Mouse (Mus musculus) frontal cortex, postnatal 10 days (tissue): ENCODE data around the gene Nxpe3.
"Not testable (repeated sequence)": the region's sequence is repeated elsewhere in the genome, so short reads cannot be mapped to it uniquely, and the experiment has no call there.

Experiments
- DNase-seq, 2 experiments: peaks; one replicate each; pipeline ENCODE4 v3.0.0; 2022; ENCODE audit warnings: low spot score in 2 of 2, mixed read lengths in 1 of 2

Gene Nxpe3

DNA sequence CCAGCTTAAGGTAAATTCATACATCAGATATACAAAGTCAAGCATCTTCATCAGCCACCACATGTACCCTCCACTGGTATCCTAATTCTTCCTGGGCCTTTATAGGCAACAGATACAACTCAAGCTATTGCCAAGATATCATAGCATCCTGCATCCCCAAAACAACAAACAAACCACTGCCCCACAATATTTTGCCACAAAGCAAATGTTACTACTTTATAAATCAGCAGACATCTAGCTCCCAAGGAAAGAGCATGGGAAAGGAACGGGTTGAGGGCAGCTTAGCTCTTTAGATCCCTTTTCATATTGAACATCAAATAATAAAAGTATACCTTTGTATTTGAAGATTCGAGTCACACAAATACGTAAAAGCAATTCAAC is 57.0 kb downstream of the Nxpe3 start:
- DNase-seq, result no peak

DNA sequence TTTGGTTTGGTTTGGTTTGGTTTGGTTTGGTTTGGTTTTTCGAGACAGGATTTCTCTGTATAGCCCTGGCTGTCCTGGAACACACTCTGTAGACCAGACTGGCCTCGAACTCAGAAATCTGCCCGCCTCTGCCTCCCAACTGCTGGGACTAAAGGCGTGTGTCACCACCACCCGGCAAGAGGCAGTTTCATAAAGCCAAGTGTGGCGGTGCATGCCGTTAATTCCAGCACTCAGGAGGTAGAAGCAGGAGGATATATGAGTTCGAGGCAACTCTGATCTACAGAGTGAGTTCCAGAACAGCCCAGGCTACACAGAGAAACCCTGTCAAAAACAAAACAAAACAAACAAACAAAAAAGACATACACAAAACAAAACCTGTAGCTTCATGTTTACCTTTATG is 57.4 kb downstream of the Nxpe3 start:
- not testable (repeated sequence) for DNase-seq

DNA sequence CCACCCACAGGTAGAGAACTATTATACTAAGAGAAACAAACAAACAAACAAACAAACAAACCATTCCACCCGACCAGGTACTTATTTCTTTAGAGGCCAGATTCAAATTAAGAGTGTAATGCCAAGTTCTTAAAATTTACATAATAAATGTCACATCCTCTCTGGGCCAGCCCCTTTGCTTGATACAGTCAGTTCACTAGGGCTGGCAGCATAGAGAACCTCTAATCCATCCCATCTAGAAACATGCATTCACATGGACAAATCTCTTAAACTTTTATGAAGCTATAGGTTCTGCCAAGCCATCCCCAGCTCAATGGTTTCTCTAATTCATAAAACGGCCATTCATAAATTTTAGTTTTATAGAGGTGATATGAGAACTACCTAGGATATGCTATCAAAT is 57.9 kb downstream of the Nxpe3 start:
- DNase-seq, result no peak

DNA sequence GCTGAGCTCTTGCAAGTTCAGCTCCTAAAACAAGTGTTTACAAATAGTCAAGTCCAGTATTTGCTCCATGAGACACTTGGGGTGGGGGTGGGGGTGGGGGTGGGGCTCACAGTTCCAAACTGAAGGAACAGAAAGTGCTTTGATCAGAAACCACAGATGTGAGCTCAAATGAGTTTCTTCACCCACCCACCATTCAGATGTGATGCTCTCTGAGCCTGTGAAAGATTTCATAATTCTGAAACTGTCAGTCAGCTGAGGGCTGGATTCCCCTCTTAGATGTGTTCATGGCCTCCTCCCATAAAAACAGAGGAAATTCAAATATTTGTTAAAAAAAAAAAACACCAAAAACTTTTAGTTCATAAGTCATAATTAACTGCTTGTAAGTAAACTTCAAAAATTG is 59.3 kb downstream of the Nxpe3 start:
- no peak for DNase-seq

DNA sequence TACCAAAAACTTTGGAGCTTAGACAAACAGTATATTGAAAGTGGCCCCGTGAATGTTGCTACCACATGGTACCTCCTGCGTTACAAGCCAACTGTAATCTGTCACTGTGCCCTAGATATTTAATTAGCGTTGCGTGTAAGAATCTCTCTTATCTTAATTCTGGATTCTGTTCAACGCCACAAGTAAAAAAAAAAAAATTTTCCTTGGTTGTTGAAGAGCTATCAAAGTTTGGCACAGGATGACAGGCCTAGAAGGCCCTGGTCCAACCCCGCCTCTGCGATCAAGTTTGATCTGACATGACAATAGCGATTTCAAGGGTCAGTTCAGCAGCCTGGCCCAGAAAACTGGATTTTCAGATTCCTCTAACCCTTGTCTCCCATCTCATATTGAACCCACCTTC is 62.5 kb downstream of the Nxpe3 start:
- no peak for DNase-seq

DNA sequence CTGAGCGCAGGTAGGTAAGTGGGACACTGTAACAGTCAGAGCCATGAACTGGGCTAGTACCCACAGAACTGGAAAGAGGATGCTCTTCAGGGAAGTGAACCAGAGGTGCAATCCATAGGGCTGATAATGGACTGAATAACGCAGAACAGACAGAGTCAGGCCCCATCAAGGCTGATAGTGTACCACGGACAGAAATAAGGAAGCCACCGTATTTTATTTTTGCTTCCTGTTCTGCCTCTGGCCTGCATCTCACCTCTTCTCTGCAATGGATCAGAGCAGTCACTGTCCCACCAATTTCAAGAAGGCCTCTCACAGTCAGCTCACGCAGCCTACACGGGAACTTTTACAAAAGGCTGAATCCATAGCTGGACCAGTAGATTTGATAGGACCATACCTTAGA is 63.0 kb downstream of the Nxpe3 start:
- DNase-seq, result no peak

DNA sequence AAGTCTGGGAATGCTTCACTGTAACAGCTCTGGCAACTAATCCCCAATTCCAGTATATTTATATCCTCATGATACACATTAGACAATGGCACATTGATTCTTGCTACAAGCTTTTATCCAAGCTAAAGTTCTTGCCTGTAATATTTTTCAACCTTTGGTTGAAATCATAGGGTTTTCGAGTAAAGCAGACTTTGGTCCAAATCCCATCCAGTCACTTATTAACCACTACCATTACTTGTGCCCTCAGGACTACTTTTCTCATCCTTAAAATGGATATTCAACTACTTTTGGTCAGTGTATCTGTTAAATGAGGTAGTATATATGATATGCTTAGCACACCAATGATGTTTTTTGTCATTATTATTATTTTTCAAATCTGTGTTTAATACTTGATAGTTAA is 63.6 kb downstream of the Nxpe3 start:
- DNase-seq, result no peak

DNA sequence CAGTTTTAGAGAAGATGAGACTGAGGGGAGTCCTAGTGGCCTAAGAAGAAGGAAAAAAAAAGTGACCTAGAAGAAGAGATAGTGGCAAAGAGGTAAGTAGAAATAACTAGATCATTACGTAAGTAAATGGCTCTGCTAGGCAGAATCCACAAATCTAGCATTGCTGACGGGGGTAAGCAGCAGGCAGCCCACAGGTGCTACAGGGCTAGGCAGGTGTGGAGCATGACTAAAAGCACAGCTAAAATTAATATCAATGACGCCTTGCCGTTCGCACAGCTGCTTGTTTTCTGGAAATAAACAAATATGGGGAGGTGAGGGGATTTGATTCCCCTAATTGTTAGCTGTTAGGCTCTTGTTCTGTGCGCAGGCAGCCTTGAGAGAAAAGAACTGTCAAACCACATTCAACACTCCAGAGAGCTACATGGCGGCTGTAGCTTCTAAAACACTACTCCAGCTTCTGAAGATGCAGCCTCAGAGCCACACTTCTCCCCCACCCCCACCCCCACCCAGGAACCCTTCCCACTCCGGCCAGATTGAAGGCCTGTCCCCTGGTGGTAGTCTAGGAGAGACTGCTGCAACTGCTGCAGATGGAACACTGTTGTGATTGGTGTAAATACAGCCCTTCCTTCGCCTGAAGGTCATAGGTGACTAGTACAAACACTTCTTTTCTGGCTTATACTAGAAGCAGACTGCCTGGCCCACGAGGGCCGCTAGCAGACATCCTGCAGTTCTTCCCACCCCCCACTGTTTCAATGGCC is 71.5 kb downstream of the Nxpe3 start:
- peak in 1 of 2 experiments; percentile 3 for DNase-seq

DNA sequence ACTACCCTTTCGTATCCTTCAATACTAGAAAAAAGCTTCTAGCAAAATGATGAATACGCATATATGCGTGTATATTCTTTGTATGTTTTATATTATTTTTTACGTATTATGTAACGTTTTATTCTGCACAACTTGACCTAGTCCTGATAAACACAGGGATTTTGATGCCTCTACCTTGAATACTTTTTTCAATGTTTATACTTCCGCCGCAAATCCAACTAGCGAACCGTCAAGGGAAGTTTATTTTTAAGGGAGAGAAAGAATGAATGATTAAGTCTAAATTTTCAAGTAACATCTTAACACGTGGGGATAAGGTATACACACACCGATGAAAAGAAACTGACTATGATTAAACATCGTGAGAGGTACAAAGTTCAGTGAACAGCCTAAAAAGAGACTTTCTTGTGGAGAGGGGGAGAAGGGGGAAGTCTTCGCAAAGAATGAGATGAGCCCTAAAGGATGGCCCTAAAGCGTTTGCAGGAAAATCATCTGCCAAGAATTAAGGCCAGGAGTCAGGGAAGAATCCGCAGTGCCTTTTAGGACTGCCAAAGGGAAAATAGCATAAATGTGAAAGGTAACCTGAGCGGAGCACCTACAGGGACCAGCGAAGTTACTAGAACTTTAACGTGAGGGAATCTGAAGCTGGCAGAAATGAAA is 72.2 kb downstream of the Nxpe3 start:
- DNase-seq, result peak in 1 of 2 experiments; percentile 1

DNA sequence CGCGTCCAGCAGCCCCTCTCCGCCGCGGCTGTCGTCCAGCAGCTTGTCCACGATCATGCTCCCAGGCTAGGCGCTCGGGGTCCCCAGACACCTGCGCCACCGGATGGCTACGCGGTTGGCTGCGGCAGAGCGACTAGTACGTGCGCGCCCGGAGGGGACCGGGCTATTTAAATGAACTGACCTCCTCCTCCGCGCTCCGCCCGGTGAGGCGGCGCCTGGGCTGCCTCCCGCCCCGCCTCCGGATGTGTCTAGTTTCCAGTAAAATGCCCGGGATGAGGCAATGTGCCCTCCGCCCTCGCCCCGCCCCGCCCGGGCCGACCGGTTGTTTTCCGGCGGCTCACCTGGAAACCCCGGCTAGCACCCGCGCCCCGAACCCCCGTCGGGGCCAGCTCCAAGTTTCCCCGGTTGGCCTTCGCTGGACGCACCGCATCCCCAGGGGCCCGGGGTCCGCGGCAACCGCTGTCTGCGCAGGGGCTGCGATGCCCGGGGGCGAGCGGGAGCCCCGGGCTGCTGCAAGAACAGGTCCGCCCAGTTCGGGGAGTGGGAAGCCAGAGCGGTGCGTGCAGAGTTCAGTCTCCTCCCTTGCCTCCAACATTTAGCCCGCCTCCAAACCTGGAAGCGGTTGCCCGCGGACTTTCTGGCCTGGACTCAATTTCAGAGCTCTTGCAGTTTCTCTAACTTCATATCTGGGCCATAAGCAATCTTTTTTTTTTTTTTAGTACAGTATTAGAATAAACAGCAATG is 72.9 kb downstream of the Nxpe3 start:
- peak; percentile 77 for DNase-seq

DNA sequence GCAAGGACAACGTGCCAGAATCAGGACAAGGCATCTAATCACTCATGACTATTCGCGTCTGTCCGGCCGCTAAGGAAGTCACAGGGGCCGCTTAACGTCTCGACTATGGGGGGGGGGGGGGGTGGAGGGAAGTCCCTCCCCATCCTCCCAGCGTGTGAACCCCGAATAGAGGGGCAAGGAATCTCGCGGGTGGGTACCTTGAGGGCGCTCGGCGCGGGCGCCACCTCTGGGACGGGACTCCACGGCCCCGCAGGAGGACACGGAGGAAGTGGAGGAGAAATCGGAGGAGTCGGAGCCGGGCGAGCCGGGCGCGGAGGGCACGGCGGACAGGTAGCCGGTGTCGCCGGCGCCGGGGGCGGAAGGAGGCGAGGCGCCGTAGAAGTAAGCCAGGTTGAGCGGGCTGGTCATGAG is 73.5 kb downstream of the Nxpe3 start:
- no peak for DNase-seq

DNA sequence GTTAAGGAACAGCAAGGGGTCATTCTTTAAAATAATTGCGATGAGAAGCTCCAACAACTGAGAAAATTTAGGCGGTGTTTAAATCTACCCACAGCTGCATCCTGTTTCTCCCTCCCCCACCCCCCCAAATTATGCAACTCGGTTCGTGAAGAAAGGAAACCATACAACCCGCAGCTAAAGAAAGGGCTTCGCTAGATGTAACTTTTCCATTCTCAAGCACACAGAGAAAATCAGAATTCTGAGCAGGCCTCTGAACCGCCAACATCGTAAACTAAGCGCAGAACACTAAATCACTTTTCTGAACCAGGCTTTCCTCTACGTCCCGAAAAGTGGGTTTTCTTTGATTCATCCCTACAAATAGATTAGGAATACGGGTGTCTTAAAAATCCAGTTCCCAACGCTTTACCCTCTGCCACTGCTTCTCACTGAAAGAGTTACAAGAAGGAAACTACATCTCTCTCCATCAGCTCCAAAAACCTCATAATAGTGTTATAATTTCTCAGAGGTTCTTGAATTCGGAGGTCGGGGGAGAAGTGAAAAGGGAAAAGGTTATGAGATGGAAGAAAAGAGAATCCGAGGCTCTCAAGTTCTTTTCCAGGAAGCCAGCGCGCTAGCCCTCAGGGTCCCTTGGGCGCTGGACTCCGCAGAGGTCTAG is 74.0 kb downstream of the Nxpe3 start:
- peak in 1 of 2 experiments; percentile 5 for DNase-seq

DNA sequence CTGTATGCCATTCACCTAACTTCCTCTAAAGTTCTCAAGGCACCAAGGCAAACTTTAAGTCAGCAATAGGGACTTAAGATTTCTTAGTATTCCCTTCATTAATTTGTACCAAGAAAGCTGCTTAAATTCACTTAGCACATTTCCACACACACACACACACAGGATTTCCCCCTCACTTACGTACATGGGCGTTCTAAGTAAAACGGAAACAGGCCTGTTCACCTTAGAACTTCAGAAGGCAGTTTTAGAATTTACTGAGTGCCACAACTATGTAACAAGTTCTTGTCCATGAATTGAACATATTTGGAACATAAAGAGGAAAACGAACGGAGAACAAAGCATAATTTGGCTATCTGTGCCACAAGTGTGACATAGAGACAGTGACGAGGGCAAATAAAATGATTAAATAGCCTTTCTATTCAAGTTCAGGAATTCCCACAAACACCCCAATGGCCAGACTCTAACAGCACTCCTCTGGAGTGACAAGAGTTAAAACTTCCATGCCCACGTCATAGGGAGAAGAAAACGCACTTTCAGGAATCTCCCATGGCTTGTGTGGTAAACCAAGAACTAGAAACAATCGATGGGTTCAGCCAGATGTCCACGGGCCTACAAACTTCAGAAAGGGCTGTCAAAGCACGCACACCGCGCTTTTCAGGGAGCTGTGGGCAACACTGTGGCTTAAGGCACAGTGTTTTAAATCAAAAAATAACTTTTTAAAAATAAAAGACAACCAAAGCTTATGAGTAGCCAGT is 74.7 kb downstream of the Nxpe3 start:
- peak in 1 of 2 experiments; percentile 2 for DNase-seq

DNA sequence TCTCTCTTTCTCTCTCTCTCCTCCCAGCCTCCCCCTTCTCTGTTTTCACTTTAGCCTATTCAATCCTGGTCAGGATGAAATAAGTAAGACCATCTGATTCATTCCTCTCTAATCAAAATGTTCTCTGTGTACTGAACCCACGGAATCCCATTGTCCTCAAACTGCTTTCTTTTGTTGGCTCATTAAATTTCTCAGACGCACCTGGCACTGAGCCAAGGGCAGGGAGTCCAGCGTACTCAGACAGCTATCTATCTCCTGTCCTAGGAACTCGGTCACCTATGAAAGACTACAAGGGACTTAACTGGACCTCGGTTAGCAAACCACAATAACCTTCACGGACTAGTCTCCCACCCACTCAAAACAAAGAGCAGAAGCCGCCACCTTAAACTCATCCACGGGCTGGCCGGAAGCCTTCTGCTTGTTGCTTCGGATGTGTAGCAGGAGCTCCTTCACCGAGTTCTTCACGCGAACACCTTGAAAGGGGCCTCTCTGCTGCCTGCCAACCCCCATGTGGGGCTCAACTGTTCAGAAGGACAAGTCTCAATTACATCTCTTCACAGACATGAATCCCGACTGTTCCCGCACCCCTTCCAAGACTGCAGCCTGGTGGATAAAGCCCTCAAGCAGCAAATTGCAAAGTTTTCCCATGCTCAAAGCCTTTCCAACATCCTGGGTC is 75.8 kb downstream of the Nxpe3 start:
- no peak for DNase-seq

DNA sequence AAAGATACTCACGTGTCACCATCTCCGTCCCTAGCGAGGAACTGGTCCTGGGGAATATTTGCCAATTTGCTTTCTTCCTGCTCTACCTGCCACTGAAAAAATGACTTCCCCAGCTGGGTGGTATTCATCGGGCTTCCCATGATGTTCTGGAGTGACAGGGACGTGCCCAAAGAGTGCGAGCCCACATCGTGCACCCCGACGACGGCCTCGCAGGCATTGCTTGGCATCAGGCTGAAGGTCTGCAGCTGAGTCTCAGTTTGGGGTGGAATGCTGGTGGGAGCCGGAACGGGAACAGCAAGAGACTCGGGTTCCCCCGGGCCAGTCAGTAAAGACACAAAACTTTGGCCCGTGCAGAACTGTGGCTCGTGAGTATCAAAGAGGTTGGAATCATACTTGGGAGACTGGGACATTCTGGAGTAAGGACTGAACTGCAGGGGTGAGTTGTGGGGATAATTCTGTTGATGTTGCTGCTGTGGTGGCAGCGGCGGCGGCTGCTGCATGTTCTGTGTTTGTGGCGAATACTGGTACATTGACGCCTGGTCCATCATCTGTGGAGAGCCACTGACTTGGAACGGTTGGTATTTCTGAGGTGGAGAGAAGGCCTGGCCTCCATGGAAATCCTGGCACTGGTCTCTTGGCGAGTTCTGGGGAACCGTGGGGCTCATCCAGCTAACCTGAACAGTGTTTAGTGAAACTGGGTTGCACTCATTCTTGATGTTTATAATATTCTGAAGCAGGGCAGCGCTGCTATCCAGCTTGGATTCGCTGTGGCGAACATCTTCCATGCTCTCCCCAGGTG is 77.2 kb downstream of the Nxpe3 start:
- DNase-seq, result no peak

DNA sequence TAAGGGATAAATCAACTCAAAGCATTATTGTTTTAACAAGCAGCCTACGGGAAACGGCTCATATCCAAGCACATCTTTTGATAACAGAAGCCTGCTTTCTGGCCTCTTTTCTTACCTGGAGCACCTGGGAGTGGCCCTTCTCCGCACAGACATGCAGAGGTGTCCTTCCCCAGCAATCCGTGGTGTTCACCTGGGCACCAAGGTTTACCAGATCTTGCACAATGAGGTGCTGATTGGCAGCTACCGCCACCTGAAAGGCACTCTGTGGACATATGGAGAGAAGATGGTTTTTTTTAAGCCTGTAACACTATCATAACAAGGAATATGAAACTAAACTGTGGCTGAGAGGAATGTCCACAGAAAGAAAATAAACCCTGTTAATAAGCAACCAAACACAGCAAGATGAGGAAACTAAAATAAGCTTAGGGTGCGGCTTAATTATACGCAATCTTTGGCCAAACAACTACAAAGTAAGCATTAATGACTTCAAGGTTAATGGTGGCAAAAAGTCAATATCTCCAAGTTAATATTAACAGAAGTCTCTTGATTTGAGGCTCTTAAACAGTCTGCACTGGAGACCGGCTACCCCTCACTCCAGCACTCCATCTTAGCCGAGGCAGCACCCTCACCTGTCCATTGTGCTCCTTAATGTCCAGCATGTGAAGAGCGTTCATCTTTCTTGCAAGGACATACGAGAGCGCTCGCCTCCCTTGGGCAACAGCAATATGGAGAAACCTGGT is 78.7 kb downstream of the Nxpe3 start:
- DNase-seq, result no peak

DNA sequence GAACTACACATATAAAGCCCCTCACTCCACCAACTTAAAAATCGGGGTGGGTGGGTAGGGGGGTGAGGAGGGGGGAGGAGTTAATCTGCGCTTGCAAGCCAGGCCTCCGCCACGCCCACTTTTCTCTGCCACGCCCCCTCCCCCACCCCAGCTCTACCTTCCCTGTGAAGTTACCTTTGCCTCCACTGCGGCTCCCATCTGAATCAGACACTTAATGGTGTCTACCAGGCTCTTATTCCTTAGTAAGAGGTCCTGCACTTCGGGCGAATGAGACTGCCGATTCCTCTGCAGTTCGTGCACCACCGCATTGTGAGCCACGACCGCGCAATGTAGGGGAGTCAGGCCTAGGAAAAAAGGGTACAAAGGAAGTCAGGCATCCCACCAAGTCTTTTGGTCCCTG is 79.6 kb downstream of the Nxpe3 start:
- no peak for DNase-seq

DNA sequence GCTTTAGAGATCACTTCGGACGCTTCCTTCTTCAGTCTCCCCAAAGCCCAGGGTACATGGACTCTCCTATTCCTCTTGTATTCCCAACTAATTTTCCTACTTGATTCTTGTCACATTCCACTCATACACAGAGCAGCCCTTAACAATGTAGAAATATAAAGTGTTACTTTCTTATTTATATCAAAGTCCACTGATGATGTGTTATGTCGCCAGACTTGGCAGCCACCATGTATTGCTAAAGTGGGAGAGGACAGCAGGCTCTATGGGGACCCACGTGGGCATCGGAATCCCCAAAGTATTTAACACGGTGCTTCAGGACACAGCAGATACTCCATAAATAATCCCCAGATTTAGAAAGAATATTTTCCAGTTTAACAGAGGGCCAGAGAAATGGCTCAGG is 80.4 kb downstream of the Nxpe3 start:
- no peak for DNase-seq

DNA sequence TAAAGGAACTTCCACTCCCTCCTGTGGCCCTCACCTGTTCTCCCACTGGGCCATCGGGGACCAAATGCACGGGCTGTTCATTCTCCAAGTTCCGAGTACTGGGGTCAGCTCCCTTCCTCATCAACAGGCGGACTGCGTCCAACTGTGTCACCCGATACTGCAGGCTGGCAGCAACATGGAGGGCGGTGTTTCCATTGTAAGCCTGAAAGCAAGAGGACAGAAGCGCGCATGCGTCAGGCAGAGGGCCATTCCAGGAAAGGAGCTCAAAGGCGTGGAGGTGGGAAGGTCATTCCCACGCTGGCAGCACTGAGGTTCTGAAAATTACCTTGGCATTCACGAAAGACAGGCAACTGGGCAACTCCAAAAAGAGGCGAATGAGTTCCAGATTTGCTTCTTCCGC is 81.2 kb downstream of the Nxpe3 start:
- DNase-seq, result no peak
